Mouse (Mus musculus) neutrophil, adult 59 days (primary cell): ENCODE results near the gene Prr19. TPM values are rescaled to one million over a fixed set of nuclear protein-coding genes. Genes with fewer than 3 reads are reported as not detected.

Source experiments
- total RNA-seq, 2 experiments: library from RNA; stranded (reverse); gene quantifications; 1 replicate in 1 of 2; 2 replicates in 1 of 2; pipeline ENCODE4 v1.2.4; 2023

Prr19 gene
- not detected for total RNA-seq

DNA sequence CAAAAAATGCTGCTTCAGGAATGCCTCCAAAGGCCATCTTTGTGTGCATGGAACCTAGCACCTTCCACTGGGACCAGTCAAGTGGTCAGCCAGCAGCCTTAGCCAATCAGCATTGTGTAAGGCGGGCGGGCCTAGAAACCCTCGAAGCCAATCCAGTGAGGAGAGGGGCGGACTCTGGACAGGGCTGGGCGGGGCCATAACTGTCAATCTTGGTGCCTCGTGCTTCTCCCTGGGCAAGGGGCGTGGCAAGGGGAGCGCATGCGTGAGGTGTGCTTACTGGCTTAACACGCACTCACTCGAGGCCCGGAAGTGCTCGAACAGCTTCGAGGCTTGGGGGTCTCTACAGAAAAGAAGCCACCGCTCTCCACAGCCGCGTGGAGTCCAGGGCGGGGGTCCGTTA is at the start of gene Prr19:
Gene Prr19 (plus strand): TSS at position 349 of the 400 bp plus-strand sequence.

DNA sequence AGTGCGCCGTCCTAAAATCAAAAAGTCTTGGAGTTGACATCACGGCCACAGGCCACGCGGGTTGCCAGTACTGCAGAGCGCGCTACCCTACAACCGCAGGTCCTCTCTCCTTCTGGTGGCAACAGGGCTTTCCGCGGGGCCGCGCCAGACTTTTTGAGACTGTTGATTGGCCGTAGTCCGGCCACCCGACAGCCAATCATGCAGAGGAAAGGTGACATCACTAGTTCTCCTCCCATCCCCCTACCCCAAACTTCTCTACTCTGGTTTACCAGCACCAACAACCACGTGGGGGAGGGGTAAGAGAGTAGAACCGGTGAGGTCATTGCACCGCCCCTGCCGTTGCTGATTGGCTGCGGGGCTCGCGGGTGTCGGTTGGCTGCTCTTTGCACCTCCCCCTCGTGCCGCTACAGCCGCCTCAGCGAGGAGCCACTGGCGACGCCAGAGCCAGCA is 33.9 kb upstream of the Prr19 start, which contains the start of gene Cic:
Gene Cic (plus strand): TSS at position 404 of the 450 bp plus-strand sequence.

DNA sequence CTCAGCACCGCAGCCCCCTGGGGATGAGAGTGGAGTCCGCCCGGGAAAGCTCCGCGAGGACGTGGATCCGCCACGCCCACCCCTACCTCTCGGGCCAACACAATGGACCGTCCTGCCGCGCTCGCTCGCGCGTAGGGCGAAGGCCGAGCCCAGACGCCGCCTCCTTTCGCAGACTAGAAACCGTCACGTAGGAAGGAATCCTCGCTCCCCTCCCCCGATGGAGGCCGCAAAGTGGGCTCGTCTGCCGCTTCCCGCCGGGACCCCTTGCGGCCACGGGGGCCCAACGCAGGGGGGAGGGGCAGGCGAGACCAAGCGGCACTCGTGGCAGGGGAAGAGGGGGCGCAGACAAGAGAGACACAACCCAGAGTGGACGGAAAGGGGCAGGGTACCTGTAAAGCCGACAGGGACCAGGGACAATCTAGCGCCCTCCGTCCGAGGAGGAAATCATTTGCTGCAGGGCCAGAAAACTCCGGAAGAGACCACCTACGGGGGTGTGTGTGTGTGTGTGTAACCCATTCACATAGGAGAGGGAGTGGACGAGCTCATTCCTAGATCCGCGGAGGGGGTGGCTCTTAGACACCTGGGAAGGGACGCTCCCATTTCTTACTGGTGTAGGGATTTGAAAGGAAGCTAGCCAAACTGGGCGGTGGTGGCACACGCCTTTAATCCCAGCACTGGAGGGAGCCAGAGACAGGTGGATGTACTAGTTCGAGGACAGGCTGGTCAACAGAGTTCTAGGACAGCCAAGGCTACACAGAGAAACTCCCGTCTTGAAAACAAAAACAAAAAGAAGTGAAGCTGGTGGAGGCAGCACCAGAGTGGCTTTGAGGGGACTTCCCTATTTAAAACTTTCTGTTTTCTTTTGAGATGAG is 3.5 kb upstream of the Prr19 start, which contains the start of gene Pafah1b3:
Gene Pafah1b3 (minus strand): TSS at position 533 of the 872 bp plus-strand sequence.

DNA sequence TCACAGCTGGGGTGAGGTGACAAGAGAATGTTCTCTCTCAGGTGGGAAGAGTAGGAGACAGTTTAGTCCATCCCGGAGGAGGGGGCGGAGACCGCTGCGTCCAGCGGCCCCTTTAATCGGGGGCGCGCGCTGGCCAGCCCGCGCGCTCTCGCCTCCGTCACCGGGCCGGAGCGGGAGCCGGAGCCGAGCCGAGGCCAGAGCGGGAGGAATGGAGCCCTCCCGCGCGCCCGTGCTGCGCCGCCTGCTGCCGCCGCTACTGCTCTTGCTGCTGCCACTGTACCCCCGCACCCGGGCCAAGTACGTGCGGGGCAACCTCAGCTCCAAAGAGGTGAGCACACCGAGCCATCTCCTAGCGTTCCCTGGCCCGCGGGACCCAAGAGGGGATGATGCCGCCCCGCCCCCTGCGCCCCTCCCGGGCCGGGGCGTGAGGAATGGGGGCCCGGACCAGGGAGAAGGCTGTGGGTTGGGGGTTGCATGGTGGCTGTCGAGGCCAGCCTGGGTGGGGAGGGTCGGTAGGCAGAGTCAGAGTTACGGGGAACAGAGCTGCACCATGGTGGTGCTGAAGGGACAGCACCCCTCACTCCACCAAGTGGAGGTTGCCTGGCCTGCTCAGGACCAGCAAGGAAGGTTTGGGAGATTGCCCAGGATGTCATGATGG is 4.9 kb downstream of the Prr19 start, which contains the start of gene Tmem145:
Gene Tmem145 (plus strand): TSS at position 151 of the 658 bp plus-strand sequence.

DNA sequence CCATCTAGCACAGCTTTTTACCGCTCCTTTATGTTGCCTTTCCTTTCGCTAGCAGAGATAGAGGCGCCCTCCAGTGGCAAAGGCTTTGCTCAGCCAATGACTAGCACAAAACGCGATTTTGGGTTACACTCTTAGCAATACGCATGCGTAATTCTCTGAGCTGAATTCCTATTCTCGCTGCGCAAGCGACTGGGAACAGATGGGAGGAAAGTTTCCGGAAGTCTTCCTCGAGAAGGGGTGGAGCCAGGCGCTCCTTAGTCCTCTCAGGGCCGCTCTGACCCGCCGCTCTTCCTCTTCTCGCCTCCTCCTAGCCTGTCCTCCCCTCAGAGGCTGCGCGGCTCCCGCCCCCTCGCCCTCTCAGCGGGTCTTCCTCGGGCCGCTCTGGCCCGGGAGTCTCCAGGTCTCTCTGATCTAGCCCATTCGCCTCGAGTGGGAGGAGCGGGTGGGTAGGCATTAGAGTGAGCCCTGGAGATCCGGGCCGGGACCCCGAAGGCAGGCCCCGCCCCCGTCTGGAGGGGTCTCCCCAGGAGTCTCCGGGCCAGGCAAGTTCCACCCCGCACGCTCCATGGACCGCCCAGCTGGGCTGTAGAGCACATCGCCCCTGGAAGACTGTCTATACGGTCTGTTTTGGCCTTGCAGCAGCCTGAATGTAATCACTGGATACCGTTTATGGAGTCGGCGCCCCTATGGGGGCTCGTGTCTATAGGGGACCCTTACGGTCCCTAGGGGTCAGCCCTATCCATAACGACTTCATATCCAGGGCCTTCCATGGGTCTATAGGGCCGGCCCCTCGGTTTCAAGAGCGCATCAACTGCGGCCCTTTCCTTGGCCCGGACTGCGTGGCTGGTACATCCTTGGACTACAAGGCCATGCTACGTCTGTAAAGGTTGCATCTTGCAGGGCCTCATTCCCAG is 15.6 kb downstream of the Prr19 start, which contains the start of gene Megf8:
Gene Megf8 (plus strand): TSS at position 633 of the 914 bp plus-strand sequence.

Other genes with a start within 250 kb of the Prr19 start
- 1 to 10 TPM; 3.5 to 3.7 TPM for gene Grik5, start 229.1 kb upstream of the Prr19 start, total RNA-seq
- 10 to 100 TPM; 12.7 to 14.1 TPM for gene Zfp574, start 228.8 kb upstream of the Prr19 start, total RNA-seq
- 10 to 100 TPM; 11.7 to 17.2 TPM for gene Pou2f2, start 121.7 kb upstream of the Prr19 start, total RNA-seq
- gene Dedd2, start 80.8 kb upstream of the Prr19 start, total RNA-seq = 100 to 1,000 TPM; 131 to 137 TPM
- 10 to 100 TPM in 1 of 2 experiments, 1 to 10 TPM in 1; 9.5 to 11.0 TPM for gene Zfp526, start 80.0 kb upstream of the Prr19 start, total RNA-seq
- 10 to 100 TPM; 84.5 to 86.1 TPM for gene Gsk3a, start 63.6 kb upstream of the Prr19 start, total RNA-seq
- gene Erf, start 50.6 kb upstream of the Prr19 start, total RNA-seq = 10 to 100 TPM; 10.1 to 12.8 TPM
- 100 to 1,000 TPM; 185 to 219 TPM for gene Cic, start 33.7 kb upstream of the Prr19 start, total RNA-seq
- gene Pafah1b3, start 3.4 kb upstream of the Prr19 start, total RNA-seq = 10 to 100 TPM in 1 of 2 experiments, 1 to 10 TPM in 1; 8.1 to 12.4 TPM
- gene Tmem145, start 4.7 kb downstream of the Prr19 start, total RNA-seq = not detected
- 1 to 10 TPM; 2.3 to 3.3 TPM for gene Megf8, start 15.8 kb downstream of the Prr19 start, total RNA-seq
- not detected for gene Cnfn, start 68.3 kb downstream of the Prr19 start, total RNA-seq
- gene Lipe, start 97.3 kb downstream of the Prr19 start, total RNA-seq = 10 to 100 TPM; 39.6 to 45.4 TPM
- not detected for gene Cxcl17, start 111.5 kb downstream of the Prr19 start, total RNA-seq
- gene Ceacam1, start 176.2 kb downstream of the Prr19 start, total RNA-seq = 100 to 1,000 TPM; 245 to 270 TPM
- gene Ceacam2, start 238.4 kb downstream of the Prr19 start, total RNA-seq = 10 to 100 TPM; 33.5 to 35.1 TPM